Mouse (Mus musculus) c-Kit-positive CD71-positive TER-119-negative erythroid progenitor cells, embryonic 14.5 days (primary cell): ENCODE data around the gene Rpl23.
"Not testable (repeated sequence)": the region's sequence is repeated elsewhere in the genome, so short reads cannot be mapped to it uniquely, and the experiment has no call there.

Experiments
- DNase-seq: peaks from one replicate; pipeline ENCODE4 v3.0.0-alpha.2; 2013; ENCODE audit warnings: low read depth

Rpl23 gene

GRCm38 (mm10) chr11:97766154-97766881 lies 15.9 kb downstream of the Rpl23 start, which contains the start of gene Cwc25:
Gene Cwc25 (minus strand): TSS chr11:97766556.
- DNase-seq: peak; percentile 97

GRCm38 (mm10) chr11:97761638-97762037 lies 20.6 kb downstream of the Rpl23 start:
- DNase-seq: no peak

GRCm38 (mm10) chr11:97758942-97759341 lies 23.3 kb downstream of the Rpl23 start:
- no peak for DNase-seq

- DNase-seq: no peak
These were observed 24.1 kb downstream of the Rpl23 start for GRCm38 (mm10) chr11:97758125-97758524.

GRCm38 (mm10) chr11:97753277-97753676 lies 29.0 kb downstream of the Rpl23 start:
- DNase-seq: no peak

- no peak for DNase-seq
These were observed 33.7 kb downstream of the Rpl23 start for GRCm38 (mm10) chr11:97748496-97748895.

GRCm38 (mm10) chr11:97747773-97748172 lies 34.5 kb downstream of the Rpl23 start:
- no peak for DNase-seq

GRCm38 (mm10) chr11:97745331-97745721 lies 36.9 kb downstream of the Rpl23 start:
- DNase-seq: no peak

GRCm38 (mm10) chr11:97744718-97745330 lies 37.4 kb downstream of the Rpl23 start:
- DNase-seq: peak; percentile 99

- DNase-seq: no peak
These were observed 38.0 kb downstream of the Rpl23 start, which contains the start of gene Pip4k2b for GRCm38 (mm10) chr11:97744063-97744717. Gene Pip4k2b (minus strand): TSS chr11:97744704.

- DNase-seq: no peak
These were observed 38.8 kb downstream of the Rpl23 start for GRCm38 (mm10) chr11:97743423-97743822.

GRCm38 (mm10) chr11:97742591-97742990 lies 39.6 kb downstream of the Rpl23 start:
- DNase-seq: no peak

- no peak for DNase-seq
These were observed 40.1 kb downstream of the Rpl23 start for GRCm38 (mm10) chr11:97742157-97742556.

GRCm38 (mm10) chr11:97740190-97740589 lies 42.0 kb downstream of the Rpl23 start:
- DNase-seq: no peak

- DNase-seq: peak; percentile 35
These were observed 43.1 kb downstream of the Rpl23 start for GRCm38 (mm10) chr11:97739155-97739554.

- no peak for DNase-seq
These were observed 43.5 kb downstream of the Rpl23 start for GRCm38 (mm10) chr11:97738703-97739102.

- DNase-seq: no peak
These were observed 44.6 kb downstream of the Rpl23 start for GRCm38 (mm10) chr11:97737600-97737999.

- no peak for DNase-seq
These were observed 45.6 kb downstream of the Rpl23 start for GRCm38 (mm10) chr11:97736645-97737044.

GRCm38 (mm10) chr11:97734810-97735209 lies 47.4 kb downstream of the Rpl23 start:
- DNase-seq: not testable (repeated sequence)

GRCm38 (mm10) chr11:97733689-97734088 lies 48.5 kb downstream of the Rpl23 start:
- DNase-seq: no peak

- no peak for DNase-seq
These were observed 53.5 kb downstream of the Rpl23 start for GRCm38 (mm10) chr11:97728730-97729129.

- DNase-seq: no peak
These were observed 53.9 kb downstream of the Rpl23 start for GRCm38 (mm10) chr11:97728311-97728710.
